Mouse (Mus musculus): ENCODE measurements around the gene Gm10964.
A peak's percentile ranks its signal among the peaks of the same experiment; 100 is the strongest.

Gm10964 gene

GRCm38 (mm10) chr3:103734696-103735519 lies 4.3 kb upstream of the Gm10964 start:
- DNase-seq (ENCODE audit: low spot score), result no peak

DNA sequence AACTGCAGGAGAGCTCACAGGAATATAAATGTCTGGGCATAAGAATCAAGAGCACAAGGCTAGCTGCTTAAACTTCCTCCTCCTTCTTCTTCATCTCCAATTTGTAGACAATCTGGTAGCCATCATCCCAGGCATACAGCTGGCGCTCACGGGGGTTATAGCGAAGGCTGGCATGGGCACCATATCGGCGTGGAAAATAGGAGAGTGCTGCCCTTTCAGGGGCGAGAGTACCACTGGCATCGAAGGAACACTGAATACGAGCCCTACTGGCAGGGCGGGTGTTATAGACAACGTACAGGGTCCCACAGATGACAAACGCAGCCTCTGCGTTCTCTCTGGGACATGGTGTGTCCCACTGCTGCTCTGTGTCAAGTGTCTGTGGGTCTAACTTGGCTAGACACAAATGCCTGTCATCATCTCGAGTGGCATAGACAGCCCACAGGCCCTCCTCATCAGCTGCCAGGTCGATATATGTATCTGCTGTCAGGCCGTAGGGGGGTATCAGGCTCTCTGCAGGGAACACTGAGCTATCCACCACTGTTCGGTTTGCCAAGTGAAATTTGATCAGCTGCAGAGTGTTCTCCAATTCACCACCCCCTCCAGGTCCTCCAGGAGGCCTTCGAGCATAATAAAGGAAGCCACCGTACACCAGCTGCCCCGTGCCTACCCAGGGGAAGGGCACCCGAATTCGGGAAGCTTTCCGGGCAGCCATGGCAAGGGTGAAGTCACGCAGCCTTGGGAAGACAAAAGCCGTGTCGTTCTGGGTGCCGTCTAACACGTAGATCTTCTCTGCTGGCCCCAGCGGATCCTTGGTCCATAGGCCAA lies 3.2 kb upstream of the Gm10964 start:
- no peak for DNase-seq (ENCODE audit: low spot score)

GRCm38 (mm10) chr3:103737061-103737754 lies 2.0 kb upstream of the Gm10964 start:
- DNase-seq (ENCODE audit: low spot score), result no peak

GRCm38 (mm10) chr3:103737778-103738571 lies 1.2 kb upstream of the Gm10964 start, which contains the start of gene Olfml3:
Olfml3 (minus strand) TSS chr3:103738001.
- DNase-seq (ENCODE audit: low spot score), result peak; percentile 96

DNA sequence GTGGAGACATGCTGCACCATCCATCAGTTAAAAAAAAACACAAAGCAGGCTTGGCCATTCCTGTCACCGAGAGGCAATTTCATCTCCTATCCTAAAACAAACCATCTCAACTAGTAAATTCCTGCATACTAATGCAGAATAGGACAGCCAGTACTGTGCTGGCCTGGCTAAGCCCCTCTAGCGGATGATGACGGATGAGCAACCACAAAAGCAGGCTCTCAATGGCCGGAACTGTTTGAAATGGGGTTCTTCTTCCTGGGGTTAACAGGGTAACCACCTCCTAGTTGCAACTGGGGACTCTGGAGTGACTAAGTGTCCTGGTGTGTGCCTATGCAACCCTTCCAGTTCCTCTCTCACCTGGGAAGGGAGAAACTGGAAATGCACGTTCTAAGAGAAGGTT lies 1.2 kb downstream of the Gm10964 start:
- no peak for DNase-seq (ENCODE audit: low spot score)

GRCm38 (mm10) chr3:103743208-103743607 lies 4.0 kb downstream of the Gm10964 start:
- DNase-seq (ENCODE audit: low spot score), result no peak

DNA sequence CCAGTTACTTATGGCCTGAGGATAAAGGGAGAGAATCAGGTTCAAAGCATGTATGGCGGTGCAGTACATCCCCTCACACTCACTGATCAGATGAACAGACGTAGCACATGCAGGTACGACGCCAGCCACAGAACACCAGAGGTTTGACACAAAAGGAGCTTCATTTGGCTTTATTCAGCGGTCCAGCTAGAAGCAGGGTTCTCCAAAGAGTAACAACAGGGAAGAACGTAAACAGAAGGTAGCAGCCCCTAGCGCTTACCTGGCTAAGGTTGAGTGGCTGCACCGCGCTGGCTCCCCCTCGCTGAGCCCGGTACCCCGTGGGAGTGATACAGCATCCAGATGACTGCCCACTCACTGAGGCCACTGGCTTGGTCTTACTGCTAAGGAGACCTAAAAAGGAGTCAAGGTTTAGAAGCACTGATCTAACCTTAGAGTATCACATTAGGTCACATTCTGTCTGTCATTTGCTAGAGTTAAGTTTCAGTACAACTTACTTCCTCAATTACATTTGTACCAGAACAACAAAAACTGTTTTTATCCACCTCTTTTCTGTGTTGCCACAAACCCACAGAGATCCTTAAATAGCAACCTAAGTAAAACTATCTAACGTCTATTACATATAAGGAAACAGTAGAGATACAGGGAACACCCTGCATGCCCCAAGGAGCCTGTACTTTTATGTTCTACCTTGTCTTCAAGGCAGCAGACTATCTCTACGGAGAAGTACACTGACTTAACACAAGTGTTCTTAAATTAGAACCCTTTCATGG lies 6.0 kb downstream of the Gm10964 start:
- no peak for DNase-seq (ENCODE audit: low spot score)

DNA sequence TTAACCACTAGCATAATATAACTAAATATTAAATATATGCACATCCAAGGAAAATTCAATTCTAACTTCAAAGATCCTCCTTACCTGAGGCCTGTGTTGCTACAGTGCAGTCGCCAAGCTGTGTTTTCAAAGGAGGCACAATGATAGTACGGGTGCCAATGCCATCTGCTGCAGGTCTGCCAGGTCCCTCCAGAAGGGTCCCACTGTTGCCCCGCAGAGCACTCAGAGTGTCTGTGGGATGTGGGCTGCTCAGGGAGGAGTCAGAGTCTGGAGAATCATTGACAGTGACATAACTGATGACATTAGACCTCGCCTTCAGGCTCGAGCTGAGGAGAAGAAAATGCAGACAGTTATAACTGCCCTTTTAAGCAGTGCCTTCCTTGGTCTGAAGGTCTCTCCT lies 7.5 kb downstream of the Gm10964 start:
- DNase-seq (ENCODE audit: low spot score), result no peak

DNA sequence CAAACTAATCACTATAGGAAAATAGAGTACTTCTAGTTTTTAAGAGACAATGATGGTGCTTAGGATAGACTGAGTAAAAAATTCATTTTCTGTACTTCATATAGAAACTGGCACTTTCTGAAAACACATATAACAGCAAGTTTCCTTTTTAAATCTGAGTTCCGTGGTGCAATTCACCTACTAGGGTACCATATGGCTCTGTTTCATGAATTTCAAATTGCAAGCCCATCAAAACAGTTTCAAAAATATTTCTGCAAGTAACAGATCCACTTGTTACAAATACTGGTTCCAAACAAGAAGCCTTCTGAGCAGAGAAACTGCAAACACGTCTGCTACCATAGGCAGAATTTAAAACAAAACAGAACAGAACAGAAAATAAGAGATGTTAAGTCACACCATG lies 12.4 kb downstream of the Gm10964 start:
- DNase-seq (ENCODE audit: low spot score), result no peak

- no peak for DNase-seq (ENCODE audit: low spot score)
Observed at GRCm38 (mm10) chr3:103755351-103755750, 16.2 kb downstream of the Gm10964 start.

DNA sequence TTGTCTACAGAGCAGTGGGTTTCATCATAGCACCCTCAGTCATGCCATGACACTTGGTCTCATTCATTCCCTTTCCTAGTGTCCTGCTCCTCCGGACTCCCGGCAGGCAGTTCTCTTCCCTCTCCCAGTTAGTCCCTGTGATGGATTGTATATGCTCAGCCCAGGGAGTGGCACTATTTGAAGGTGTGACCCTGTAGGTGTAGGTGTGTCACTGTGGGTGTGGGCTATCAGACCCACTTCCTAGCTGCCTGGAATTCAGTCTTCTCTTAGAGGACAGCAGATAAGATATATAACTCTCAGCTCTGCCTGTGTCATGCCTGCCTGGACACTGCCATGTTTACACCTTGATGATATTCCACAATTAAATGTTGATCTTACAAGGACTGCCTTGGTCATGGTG lies 17.8 kb downstream of the Gm10964 start:
- DNase-seq (ENCODE audit: low spot score), result no peak

DNA sequence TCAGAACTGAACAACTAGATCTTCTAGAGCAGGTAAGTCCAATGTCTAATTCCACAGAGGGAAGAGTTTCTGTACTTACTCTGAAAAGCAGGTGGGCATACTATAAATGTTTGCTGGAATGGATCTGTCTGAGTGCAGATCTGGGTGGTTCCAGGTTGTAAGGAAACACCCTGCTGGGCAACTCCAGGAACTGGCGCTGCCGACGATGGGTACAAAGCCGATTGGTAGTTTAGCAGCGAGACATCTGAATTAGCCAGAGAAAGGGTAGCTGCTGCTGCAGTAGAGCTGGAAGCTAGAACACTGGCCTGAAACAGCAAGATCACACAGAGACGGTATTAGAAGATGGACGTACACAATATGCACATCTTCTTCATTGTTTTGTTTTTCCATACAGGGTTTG lies 19.3 kb downstream of the Gm10964 start:
- DNase-seq (ENCODE audit: low spot score), result no peak

- no peak for DNase-seq (ENCODE audit: low spot score)
Observed at GRCm38 (mm10) chr3:103759261-103759970, 20.2 kb downstream of the Gm10964 start.

DNA sequence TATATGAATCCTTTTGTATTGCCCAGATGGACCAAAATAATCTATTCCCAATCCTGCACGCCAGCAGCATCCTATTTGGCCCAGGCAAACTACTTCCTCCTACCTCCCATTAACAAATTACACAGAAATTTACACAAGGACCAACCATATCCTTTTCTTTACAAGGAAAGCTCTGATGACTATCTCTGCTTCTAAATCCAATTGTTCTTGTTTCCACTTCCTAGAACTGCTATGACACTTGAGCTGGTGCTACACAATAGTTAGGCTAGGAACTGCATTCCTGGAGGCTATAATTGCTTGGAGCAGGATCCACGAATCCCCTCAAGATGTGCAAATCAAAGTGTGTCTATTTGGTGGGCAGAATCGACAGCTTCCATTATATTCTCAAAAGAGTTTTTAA lies 27.6 kb downstream of the Gm10964 start:
- no peak for DNase-seq (ENCODE audit: low spot score)

GRCm38 (mm10) chr3:103771531-103772130 lies 32.5 kb downstream of the Gm10964 start:
- no peak for DNase-seq (ENCODE audit: low spot score)

DNA sequence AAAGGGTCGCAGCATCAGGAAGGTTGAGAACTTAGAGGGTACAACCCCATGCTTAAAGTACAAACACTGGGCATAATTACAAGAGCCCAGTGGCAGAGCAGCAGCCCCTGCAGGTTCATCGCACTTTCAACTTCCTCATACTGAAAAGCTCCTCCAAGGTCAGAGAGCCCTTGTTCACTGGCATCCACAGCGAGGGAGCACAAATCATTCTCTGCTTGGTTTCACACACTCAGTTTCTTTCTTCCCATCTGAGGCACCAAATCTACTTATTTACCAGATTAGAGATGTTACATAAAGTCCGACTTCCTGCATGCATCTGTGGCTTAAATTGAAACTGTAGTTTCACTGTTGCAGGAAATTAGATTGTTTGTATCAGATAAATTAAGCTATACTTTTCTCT lies 33.7 kb downstream of the Gm10964 start:
- DNase-seq (ENCODE audit: low spot score), result no peak

GRCm38 (mm10) chr3:103773508-103773907 lies 34.3 kb downstream of the Gm10964 start:
- no peak for DNase-seq (ENCODE audit: low spot score)

DNA sequence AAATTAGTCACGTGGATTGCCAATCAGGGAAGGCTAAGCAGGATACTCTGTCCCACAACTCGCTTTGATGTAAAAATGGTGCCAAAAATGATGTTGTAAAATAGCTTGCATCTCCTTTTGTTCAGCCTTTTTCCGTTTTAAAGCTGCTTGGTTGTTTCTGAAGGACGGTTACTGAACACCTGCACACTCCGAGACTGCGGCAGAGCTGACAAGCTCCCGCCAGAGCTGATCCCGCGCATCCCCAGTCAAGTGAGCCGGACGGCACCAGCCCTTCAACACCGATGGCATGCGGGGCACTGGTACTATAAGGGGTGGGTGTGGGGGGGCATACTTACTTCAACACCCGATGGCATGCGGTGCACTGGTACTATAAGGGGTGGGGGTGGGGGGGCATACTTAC lies 34.8 kb downstream of the Gm10964 start:
- no peak for DNase-seq (ENCODE audit: low spot score)

DNA sequence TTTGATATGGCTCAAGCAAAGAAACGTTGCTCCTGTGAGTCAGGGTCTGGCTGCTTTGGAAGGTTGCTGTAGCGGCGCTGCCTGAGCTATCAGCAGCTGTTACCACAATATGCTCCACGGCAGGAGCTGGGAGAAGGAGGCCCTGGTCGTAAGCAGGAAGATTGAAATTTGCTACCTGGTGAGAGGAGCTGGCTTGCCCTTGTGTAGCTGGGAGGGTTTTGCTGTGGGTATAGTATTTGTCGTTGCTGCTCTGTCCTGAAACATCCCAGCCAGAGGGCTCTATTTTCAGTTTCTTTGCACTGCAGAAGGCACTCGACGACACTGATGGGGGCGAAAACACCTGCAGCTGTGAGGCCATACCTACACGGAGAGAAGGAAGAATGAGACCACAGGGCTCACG lies 38.8 kb downstream of the Gm10964 start:
- DNase-seq (ENCODE audit: low spot score), result no peak

GRCm38 (mm10) chr3:103778660-103779059 lies 39.5 kb downstream of the Gm10964 start:
- no peak for DNase-seq (ENCODE audit: low spot score)

Data from retina, embryonic 14.5 days (tissue).